Mouse (Mus musculus): ENCODE measurements around the gene Ern1. TPM values are rescaled to one million over a fixed set of nuclear protein-coding genes. Genes with fewer than 3 reads are reported as not detected.

The Ern1 gene
- total RNA-seq, 2 experiments from 2014 or later: 7.3 to 9.2 TPM

DNA sequence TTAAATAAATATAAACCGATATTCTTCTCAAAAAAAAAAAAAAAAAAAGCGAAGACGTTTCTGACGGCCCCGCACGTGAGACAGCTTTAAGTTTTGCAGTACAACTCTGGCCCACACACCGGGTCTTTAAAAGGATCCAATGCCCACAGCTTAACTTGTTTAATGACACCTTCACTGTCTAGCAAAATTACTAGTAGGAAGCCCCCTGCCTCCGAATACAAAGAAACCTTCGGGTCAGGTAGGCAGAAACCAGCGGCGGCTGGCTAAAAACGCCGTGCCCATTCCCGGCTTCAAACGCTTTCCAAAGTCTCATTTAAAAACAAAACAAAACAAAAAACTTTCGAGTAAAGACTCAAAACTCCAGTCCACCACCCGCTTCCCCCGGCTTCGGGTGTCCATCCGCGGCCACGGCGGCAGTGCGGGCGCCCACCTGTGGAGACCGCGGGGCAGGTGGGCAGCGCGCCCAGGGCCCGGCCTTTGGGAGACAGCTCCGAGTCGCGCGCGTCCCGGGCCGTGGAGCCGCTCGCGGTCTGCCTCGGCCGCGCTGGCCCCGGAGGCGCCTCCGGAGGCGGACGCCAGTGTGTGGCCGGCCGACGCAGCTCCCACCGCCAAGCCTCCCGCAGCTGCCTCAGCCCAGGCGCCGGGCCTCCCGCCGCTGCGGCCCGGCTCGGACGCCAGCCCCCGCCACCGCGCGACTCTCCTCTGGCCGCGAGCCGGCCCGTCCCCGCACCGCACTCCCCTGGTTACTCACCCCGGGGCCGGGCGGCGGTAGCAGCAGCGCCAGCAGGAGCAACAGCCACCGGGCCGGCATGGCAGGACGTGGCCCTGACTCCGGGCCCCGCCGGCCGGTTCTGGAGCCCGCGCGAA lies 553 bp downstream of the Ern1 start:
- Histone ChIP-seq H3K27ac (peak overlapping the region; percentile 97), H3K4me3 (peak overlapping the region; percentile 97)
- peak; percentile 37; the same call in 1 of the 2 replicates for TF ChIP-seq CTCF (IDR thresholded peaks at IDR 0.05)
- DNase-seq: peak; percentile 88
- intact Hi-C loops (cut with DNase I): loop anchor here (10.0 kb wide), 1 partner anchor 212 kb away; the partner anchor contains the start of genes Smarcd2 and Tcam1

DNA sequence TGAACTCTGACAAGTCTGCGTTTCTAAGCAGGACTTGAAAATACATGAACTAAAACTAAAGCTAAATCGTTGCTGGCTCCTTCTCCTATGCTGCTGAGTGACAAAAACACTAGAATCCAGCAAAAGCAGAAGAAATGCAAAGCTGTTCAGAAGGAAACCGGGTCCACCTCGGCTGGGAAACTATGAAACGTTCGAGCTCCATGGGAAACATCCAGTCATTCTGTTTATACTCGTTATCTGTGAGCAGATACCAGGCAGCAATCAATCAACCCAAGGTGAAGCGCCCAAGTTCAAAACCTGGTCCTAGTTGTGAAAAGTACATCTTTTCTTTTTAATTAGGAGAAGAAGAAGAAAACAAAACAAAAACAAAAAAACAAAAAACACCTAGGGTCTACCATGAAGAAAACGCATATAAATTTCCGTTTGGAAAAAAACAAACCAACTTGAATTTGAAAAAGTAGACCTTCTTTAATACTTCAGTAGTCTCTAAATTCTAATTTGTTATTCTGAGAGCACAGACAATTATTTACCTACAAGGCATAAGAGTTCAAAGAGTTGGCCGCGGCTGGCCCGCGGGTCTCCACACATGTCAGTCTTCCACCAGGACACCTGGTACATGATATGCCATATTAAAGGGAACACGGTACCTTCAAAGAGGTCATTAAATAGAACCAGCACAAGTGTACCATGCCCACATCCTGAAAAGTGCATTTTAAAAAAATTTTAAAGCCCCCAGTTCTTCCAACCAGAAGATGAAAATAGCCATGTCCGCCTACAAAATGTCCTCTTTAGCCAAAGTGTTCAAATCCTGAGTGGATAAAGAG lies 1.4 kb downstream of the Ern1 start:
- Histone ChIP-seq H3K4me3 (peak overlapping the region; percentile 97), H3K27ac (peak overlapping the region; percentile 97)
- intact Hi-C loops (cut with DNase I): loop anchor here (10.0 kb wide), 1 partner anchor 211 kb away; the partner anchor contains the start of genes Smarcd2 and Tcam1
- no peak for DNase-seq
- no peak for TF ChIP-seq CTCF (IDR thresholded peaks at IDR 0.05)

DNA sequence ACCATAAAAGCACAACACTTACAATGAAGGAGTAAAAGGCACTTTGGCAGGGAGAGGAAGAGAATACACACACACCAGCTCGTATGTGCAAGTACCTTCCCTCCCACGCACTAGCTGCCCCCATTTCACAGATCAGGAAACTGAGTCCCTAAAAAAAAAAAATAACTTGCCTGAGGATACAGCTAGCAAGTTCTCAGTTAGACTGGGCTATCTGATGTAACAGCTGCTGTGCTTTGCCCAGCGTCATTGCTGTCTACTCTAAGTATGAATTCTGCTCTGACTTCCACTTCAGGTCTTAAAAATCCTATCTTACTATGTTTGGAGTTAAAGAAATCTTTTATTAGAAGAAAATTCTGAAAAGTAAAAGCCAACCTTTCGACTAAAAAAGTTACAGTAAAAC lies 2.0 kb downstream of the Ern1 start:
- H3K4me3 ChIP-seq: no peak overlapping the region
- H3K27ac ChIP-seq: no peak overlapping the region
- intact Hi-C loops (cut with DNase I): loop anchor here (10.0 kb wide), 1 partner anchor 211 kb away; the partner anchor contains the start of genes Smarcd2 and Tcam1
- no peak for TF ChIP-seq CTCF (IDR thresholded peaks at IDR 0.05)
- no peak for DNase-seq

DNA sequence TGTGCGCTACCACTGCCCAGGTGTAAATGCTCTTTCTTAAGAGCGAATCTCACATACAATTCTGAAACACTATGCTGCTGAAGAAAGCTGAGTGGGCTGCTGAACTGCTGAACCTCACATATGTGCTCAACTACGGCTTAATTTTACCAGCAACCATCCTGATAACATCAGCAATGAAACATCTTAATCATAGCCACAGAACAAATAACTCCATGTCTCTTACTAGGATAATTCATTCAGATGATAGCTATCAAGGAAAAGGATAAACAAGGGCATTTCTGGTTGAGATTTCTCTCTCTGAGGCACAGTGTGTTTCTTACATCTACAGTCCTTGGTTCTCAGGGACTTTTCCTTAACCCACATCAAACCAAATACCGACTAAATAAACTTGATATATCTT lies 2.8 kb downstream of the Ern1 start:
- no peak for TF ChIP-seq CTCF (IDR thresholded peaks at IDR 0.05)
- intact Hi-C loops (cut with DNase I): loop anchor here (10.0 kb wide), 1 partner anchor 210 kb away; the partner anchor contains the start of genes Smarcd2 and Tcam1
- Histone ChIP-seq H3K27ac (no peak overlapping the region), H3K4me3 (no peak overlapping the region)
- DNase-seq: no peak

DNA sequence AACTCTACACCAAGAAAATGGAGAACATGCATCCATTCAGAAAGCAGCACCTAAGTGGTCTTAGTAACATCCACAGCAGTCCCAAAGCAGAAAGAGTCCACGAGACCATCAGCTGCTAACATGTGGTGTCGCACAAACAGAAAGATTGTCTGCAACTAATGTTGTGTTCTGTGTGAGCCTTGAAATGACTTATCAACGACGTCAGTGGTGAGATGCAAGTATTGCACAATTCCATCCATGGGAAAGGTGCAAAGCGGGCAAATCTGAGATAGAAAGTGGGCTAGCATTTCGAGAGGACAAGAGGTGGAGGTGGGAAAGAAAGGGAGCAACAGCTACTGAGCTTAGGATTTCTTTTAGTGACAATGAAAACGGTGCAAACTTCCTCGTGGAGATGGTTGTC lies 4.8 kb downstream of the Ern1 start:
- intact Hi-C loops (cut with DNase I): loop anchor here (10.0 kb wide), 1 partner anchor 208 kb away; the partner anchor contains the start of genes Smarcd2 and Tcam1
- Histone ChIP-seq H3K4me3 (no peak overlapping the region), H3K27ac (no peak overlapping the region)
- no peak for TF ChIP-seq CTCF (IDR thresholded peaks at IDR 0.05)
- no peak for DNase-seq

DNA sequence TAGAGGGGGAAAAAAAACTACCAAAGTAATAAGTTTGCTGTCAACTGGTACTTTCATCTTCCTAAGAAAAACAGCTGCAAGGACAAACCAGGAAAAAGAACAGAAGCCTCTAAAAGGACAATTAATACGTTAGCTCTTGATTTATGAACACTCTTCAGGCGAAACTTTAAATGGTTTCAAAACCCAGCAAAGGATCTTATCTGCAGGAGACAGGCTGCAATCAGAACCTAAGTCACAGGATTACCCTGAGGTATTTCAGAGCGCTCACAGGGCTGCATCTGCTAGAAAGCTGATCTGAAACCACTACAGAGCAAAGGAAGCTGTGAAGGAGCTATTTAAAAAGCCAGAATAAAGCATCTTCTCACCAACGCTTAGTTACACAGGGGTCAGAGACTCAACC lies 6.0 kb downstream of the Ern1 start:
- no peak for TF ChIP-seq CTCF (IDR thresholded peaks at IDR 0.05)
- Histone ChIP-seq H3K4me3 (no peak overlapping the region), H3K27ac (no peak overlapping the region)
- intact Hi-C loops (cut with DNase I): loop anchor here (10.0 kb wide), 1 partner anchor 207 kb away; the partner anchor contains the start of genes Smarcd2 and Tcam1
- DNase-seq: no peak

DNA sequence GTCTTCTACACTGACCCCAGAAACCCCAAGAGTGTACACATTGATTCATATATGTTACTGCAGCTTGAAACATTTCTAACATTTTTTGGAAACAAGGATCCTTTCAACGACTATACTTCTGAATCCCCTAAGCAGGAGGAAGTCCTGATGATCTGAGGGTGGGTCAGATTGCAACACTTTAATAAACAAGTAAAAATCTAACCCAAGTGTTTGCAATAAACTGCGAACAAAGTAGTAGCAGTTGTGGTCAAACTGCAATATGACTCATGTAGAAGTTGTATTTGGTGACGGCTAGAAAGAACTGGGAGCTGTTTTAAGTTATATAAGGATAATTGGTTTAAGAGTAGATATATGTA lies 7.1 kb downstream of the Ern1 start:
- Histone ChIP-seq H3K27ac (no peak overlapping the region), H3K4me3 (no peak overlapping the region)
- TF ChIP-seq CTCF (IDR thresholded peaks at IDR 0.05): no peak
- intact Hi-C loops (cut with DNase I): loop anchor here (10.0 kb wide), 1 partner anchor 206 kb away; the partner anchor contains the start of genes Smarcd2 and Tcam1
- DNase-seq: no peak

DNA sequence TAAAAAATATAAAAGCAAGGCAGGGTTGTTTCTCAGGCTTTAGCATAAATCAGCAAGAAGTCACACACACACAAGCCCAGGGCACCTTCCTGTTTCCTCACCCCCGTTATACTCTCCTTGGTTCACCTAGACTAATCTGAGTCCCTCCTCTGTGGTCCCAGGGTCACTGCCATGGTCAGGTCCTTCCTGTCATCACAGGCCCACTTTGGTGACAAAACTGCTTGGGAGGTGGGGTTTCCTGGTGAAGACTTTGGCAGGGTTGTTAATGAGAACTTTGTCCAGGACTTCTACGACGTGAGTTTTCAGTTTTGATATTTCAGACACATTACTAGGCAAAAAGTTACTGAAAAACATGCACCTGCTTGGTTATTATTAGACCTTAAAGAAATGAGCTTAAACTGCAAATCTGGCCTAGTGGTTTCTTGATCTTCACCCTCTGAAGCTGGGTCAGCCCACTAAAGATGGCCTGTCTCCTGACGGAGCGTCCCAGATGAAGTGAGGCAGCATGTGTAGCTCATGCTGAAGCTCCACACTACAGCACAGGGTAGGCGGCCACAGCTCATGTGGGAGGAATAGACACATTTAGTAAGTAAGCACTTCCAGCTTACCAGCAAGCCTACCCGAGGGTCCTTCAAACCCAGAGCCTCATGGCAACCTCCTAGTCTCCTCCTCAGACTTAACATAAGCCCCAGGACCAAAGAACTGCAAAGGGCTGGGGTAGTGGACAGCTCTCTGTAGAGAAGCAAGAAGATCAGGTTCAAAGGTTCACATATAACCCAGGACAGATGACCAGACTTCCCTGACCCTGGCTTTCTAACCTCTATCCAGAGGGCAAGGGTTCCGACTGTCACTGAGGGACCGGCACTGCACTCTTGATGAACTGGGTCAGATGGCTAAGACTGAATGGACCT lies 7.8 kb downstream of the Ern1 start:
- no peak for DNase-seq
- intact Hi-C loops (cut with DNase I): loop anchor here (10.0 kb wide), 1 partner anchor 205 kb away; the partner anchor contains the start of genes Smarcd2 and Tcam1
- TF ChIP-seq CTCF (IDR thresholded peaks at IDR 0.05): no peak
- H3K27ac ChIP-seq: no peak overlapping the region
- no peak overlapping the region for H3K4me3 ChIP-seq

DNA sequence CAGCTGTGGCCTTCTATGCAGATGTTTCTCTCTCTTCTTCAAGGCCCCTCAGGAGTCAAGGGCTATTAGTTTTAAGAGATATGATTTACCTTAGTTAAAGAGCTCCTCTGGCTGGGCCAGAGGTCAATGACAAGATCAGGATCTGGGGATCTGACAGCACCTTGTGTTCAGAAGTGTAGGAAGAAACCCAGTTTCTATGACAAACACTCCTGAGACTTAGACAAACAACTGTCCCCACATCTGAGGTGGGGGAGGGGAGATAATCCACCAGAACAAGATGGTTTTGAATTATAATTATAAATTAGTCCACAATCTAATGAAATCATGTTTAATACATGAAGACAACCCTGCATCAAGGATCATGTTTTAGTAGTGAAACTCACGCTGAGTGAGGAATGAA lies 8.9 kb downstream of the Ern1 start:
- no peak overlapping the region for H3K4me3 ChIP-seq
- no peak for DNase-seq
- TF ChIP-seq CTCF (IDR thresholded peaks at IDR 0.05): no peak
- no peak overlapping the region for H3K27ac ChIP-seq
- intact Hi-C loops (cut with DNase I): no loop called here

DNA sequence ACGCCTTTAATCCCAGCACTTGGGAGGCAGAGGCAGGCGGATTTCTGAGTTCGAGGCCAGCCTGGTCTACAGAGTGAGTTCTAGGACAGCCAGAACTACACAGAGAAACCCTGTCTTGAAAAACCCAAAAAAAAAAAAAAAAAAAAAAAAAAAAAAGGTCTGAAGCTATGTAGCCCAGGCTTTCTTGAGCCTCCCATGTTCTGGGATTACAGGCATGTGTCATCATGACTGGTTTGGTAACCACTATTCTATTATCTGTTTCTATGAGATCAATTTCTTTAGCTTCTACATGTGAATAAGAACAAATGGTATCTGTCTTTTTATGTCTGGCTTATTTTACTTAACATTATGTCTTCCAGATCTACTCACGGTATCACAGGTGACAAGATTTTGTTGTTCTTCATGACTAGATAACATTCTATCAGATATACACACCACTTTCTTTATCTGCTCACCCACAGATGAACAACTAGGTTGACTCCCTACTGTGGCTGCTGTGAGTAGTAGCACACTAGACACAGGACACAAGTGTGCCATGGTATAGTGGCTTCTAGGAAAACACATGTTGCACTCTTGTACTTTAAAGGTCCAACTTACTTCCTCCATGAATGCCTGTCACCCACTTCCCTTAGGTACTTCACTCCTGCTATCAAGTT lies 10.0 kb downstream of the Ern1 start:
- no peak overlapping the region for H3K4me3 ChIP-seq
- no peak for TF ChIP-seq CTCF (IDR thresholded peaks at IDR 0.05)
- H3K27ac ChIP-seq: no peak overlapping the region
- intact Hi-C loops (cut with DNase I): no loop called here
- no peak for DNase-seq

DNA sequence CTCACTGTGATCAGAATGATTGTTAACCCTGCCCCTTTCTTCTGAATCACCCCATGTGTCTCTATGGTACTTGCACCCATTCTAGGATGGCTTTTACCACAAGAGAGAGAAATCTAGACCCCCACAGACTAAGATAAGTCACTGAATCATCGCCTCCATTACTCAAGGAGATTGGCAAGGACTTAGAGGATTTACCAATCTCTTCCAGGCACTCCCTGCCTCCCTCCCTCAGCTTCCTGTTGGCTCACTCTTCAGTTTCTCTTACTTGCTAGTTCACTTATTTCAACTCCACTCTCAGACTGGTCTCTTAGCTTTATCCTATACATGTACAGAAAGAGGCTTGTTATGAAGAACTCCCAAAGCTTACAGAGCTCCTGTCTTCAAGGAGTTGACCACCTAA lies 12.3 kb downstream of the Ern1 start:
- no peak overlapping the region for H3K27ac ChIP-seq
- DNase-seq: no peak
- intact Hi-C loops (cut with DNase I): no loop called here
- no peak overlapping the region for H3K4me3 ChIP-seq
- no peak for TF ChIP-seq CTCF (IDR thresholded peaks at IDR 0.05)

All from gastrocnemius, adult 2 months (tissue).